Mouse (Mus musculus): Measurements from ENCODE around the gene Mex3b.

- TF ChIP-seq POLR2A (IDR thresholded peaks at IDR 0.05; ENCODE audit: borderline replicate concordance, low read depth, low read length), result no peak
- no peak for TF ChIP-seq CTCF (IDR thresholded peaks at IDR 0.05; ENCODE audit: low read depth, low read length)
These were observed 44.4 kb downstream of the Mex3b start for GRCm38 (mm10) chr7:82911501-82911900.
